Mouse (Mus musculus): ENCODE measurements around the gene Tgfbr3.

- TF ChIP-seq CTCF (IDR thresholded peaks at IDR 0.05; ENCODE audit: extremely low read depth, insufficient read depth, low read length) (no peak), POLR2A (IDR thresholded peaks at IDR 0.05; ENCODE audit: extremely low read depth, insufficient read depth, low read length) (no peak)
Observed at GRCm38 (mm10) chr5:107079146-107079638, 210.2 kb downstream of the Tgfbr3 start.
